ENCODE assay signal across 10 mouse cellular contexts in genomic region chr2:160170975-160171515, GRCm38 (mm10).
DNase-seq lines count a peak whose midpoint lies in the region; ATAC-seq and TF ChIP-seq lines count a peak whose summit lies in the region.
"Had no signal": no experiment of that assay in that cellular context is flagged by ENCODE, and none has a peak within 500 bp of the region (broad histone marks: within the 10 kb centered on the region; RNA-seq: fewer than 3 reads in every experiment).

No protein-coding gene starts in this region.

- peak; percentile 38 for DNase-seq in adrenal gland, postnatal 10 days
- DNase-seq in adrenal gland, postnatal 4 days (ENCODE audit: low spot score in 2 of 2): no peak
- DNase-seq in left cerebral cortex, adult 2 months (ENCODE audit: extremely low spot score in 1 of 2, low spot score in 2 of 2): no peak
- DNase-seq in left cerebral cortex, adult 8-10 months (ENCODE audit: low spot score in 2 of 2): no peak
- DNase-seq in heart, postnatal 14 days: peak; percentile 13 to 36
- no peak for DNase-seq in stomach, postnatal 0 days (ENCODE audit: low spot score)
- no peak for DNase-seq in spleen, postnatal 10 days (ENCODE audit: low spot score in 2 of 2)
- DNase-seq: B cell, adult 2 months had no signal

- no peaks in the 10 kb centered on the region for H3K27me3 ChIP-seq in stomach, postnatal 0 days (ENCODE audit: control insufficient read depth, insufficient read depth, low read length)
- H3K27me3 ChIP-seq in midbrain, embryonic 15.5 days (replicated peaks): no peaks in the 10 kb centered on the region
- H3K27me3 ChIP-seq: lung, embryonic 15.5 days had no signal

- 72% methylated on average over 9 of the region's 9 CpGs for WGBS in stomach, postnatal 0 days
- 77% methylated on average over 9 of the region's 9 CpGs for WGBS in midbrain, embryonic 15.5 days

- H3K27ac ChIP-seq in left cerebral cortex, adult 2 months: no peak overlapping the region
- no peak overlapping the region for H3K27ac ChIP-seq in stomach, postnatal 0 days (replicated peaks)
- no peak overlapping the region for H3K27ac ChIP-seq in midbrain, embryonic 15.5 days
- H3K27ac ChIP-seq: lung, embryonic 15.5 days had no signal

- intact Hi-C loops in left cerebral cortex, adult 2 months (cut with DNase I): no loop called here
- intact Hi-C loops in heart, postnatal 14 days (cut with DNase I): loop anchor here (5.0 kb wide), 1 partner anchor 196 kb away; the partner anchor contains the start of gene Mafb

- no peaks in the 10 kb centered on the region for H3K4me1 ChIP-seq in stomach, postnatal 0 days (replicated peaks; ENCODE audit: control insufficient read depth, insufficient read depth)
- H3K4me1 ChIP-seq in midbrain, embryonic 15.5 days: no peaks in the 10 kb centered on the region
- H3K4me1 ChIP-seq: lung, embryonic 15.5 days had no signal

- H3K4me3 ChIP-seq in left cerebral cortex, adult 2 months: no peak overlapping the region
- H3K4me3 ChIP-seq in stomach, postnatal 0 days (ENCODE audit: low read depth, low read length): no peak overlapping the region
- H3K4me3 ChIP-seq in midbrain, embryonic 15.5 days: no peak overlapping the region
- H3K4me3 ChIP-seq: lung, embryonic 15.5 days had no signal

- no peak for ATAC-seq in stomach, postnatal 0 days (ENCODE audit: low FRiP score, low TSS enrichment)
- no peak for ATAC-seq in midbrain, embryonic 15.5 days (replicated peaks)

- TF ChIP-seq EP300 in stomach, postnatal 0 days (optimal IDR thresholded peaks at IDR 0.05): no peak

- no peak overlapping the region for H3K4me2 ChIP-seq in stomach, postnatal 0 days (replicated peaks; ENCODE audit: low read depth)
- H3K4me2 ChIP-seq in midbrain, embryonic 15.5 days: no peak overlapping the region
- H3K4me2 ChIP-seq: lung, embryonic 15.5 days had no signal

- no peak overlapping the region for H3K9ac ChIP-seq in stomach, postnatal 0 days (ENCODE audit: low read length)
- H3K9ac ChIP-seq in midbrain, embryonic 15.5 days: no peak overlapping the region
- H3K9ac ChIP-seq: lung, embryonic 15.5 days had no signal

- H3K9me3 ChIP-seq in stomach, postnatal 0 days (ENCODE audit: control insufficient read depth, low read length): no peaks in the 10 kb centered on the region
- H3K9me3 ChIP-seq in midbrain, embryonic 15.5 days: no peaks in the 10 kb centered on the region
- H3K9me3 ChIP-seq: lung, embryonic 15.5 days had no signal

- peak; percentile 30 for TF ChIP-seq CTCF in left cerebral cortex, adult 2 months (IDR thresholded peaks at IDR 0.05)
- TF ChIP-seq CTCF in stomach, postnatal 0 days (IDR thresholded peaks at IDR 0.05; ENCODE audit: low read depth): peak; percentile 45

- no peaks in the 10 kb centered on the region for H3K36me3 ChIP-seq in stomach, postnatal 0 days (ENCODE audit: control insufficient read depth, insufficient read depth, low read length)
- no peaks in the 10 kb centered on the region for H3K36me3 ChIP-seq in midbrain, embryonic 15.5 days (replicated peaks)
- H3K36me3 ChIP-seq: lung, embryonic 15.5 days had no signal

Comparison
In these comparisons a context has a peak if more than half of its experiments do, and no peak if none do; other contexts are left out.
1. DNase-seq: peak in adrenal gland, postnatal 10 days (single experiment) and heart, postnatal 14 days (2 of 2); none in adrenal gland, postnatal 4 days (0 of 2), left cerebral cortex, adult 2 months (0 of 2), left cerebral cortex, adult 8-10 months (0 of 2), stomach, postnatal 0 days (single experiment) and spleen, postnatal 10 days (0 of 2).